Mouse (Mus musculus): Measurements from ENCODE around the gene Gm20388. TPM values are rescaled to one million over a fixed set of nuclear protein-coding genes. Genes with fewer than 3 reads are reported as not detected.
"Not testable (repeated sequence)": the region's sequence is repeated elsewhere in the genome, so short reads cannot be mapped to it uniquely, and the experiment has no call there.

The Gm20388 gene
- polyA plus RNA-seq, 1 experiment from 2014 or later, result 5.3 TPM

- ATAC-seq (replicated peaks; ENCODE audit: low FRiP score); H3K9ac ChIP-seq (ENCODE audit: low read depth, low read length); H3K4me3 ChIP-seq (ENCODE audit: low read depth, low read length); H3K9me3 ChIP-seq (ENCODE audit: control insufficient read depth, low read length); DNase-seq (ENCODE audit: low spot score); H3K27me3 ChIP-seq (replicated peaks; ENCODE audit: control insufficient read depth, insufficient read depth, low read length); H3K36me3 ChIP-seq (ENCODE audit: control insufficient read depth, insufficient read depth, low read length); H3K4me2 ChIP-seq: not testable (repeated sequence)
- 50% methylated on average over 3 of the region's 3 CpGs for WGBS
- Histone ChIP-seq H3K27ac (ENCODE audit: low read depth, low read length) (peak overlapping the region; percentile 66; the same call in 1 of the 2 replicates), H3K4me1 (replicated peaks; ENCODE audit: control insufficient read depth, insufficient read depth, low read length) (peaks cover 49% of the 10 kb centered on the region)
Observed at GRCm38 (mm10) chr8:120334261-120334660, 423.6 kb downstream of the Gm20388 start.

GRCm38 (mm10) chr8:120334878-120335261 is 424.2 kb downstream of the Gm20388 start:
- DNase-seq (ENCODE audit: low spot score), result no peak
- Histone ChIP-seq H3K27ac (ENCODE audit: low read depth, low read length) (peak overlapping the region; percentile 66), H3K27me3 (replicated peaks; ENCODE audit: control insufficient read depth, insufficient read depth, low read length) (no peaks in the 10 kb centered on the region), H3K4me3 (ENCODE audit: low read depth, low read length) (no peak overlapping the region), H3K4me2 (peak overlapping the region; percentile 60), H3K36me3 (ENCODE audit: control insufficient read depth, insufficient read depth, low read length) (no peaks in the 10 kb centered on the region), H3K9ac (ENCODE audit: low read depth, low read length) (no peak overlapping the region), H3K4me1 (replicated peaks; ENCODE audit: control insufficient read depth, insufficient read depth, low read length) (peaks cover 49% of the 10 kb centered on the region), H3K9me3 (ENCODE audit: control insufficient read depth, low read length) (no peaks in the 10 kb centered on the region)
- peak; percentile 33 for ATAC-seq (replicated peaks; ENCODE audit: low FRiP score)
- WGBS, result 11% methylated on average over 5 of the region's 5 CpGs

- no peaks in the 10 kb centered on the region for H3K27me3 ChIP-seq (replicated peaks; ENCODE audit: control insufficient read depth, insufficient read depth, low read length)
- H3K9ac ChIP-seq (ENCODE audit: low read depth, low read length), result no peak overlapping the region; the same call in 1 of the 2 replicates
- DNase-seq (ENCODE audit: low spot score), result no peak
- H3K9me3 ChIP-seq (ENCODE audit: control insufficient read depth, low read length), result no peaks in the 10 kb centered on the region
- peak overlapping the region; percentile 8; the same call in 1 of the 2 replicates for H3K4me3 ChIP-seq (ENCODE audit: low read depth, low read length)
- H3K4me1 ChIP-seq (replicated peaks; ENCODE audit: control insufficient read depth, insufficient read depth, low read length), result peaks cover 49% of the 10 kb centered on the region
- 2% methylated on average over 17 of the region's 17 CpGs for WGBS
- no peaks in the 10 kb centered on the region for H3K36me3 ChIP-seq (ENCODE audit: control insufficient read depth, insufficient read depth, low read length)
- peak overlapping the region; percentile 60 for H3K4me2 ChIP-seq
- 0 out of 2 replicates have a peak, but pooled peaks have one; percentile 18 for ATAC-seq (replicated peaks; ENCODE audit: low FRiP score)
- H3K27ac ChIP-seq (ENCODE audit: low read depth, low read length), result peak overlapping the region; percentile 66
Observed at GRCm38 (mm10) chr8:120335262-120336086, 424.8 kb downstream of the Gm20388 start.

GRCm38 (mm10) chr8:120336087-120336380 is 425.4 kb downstream of the Gm20388 start:
- ATAC-seq (replicated peaks; ENCODE audit: low FRiP score) (peak; percentile 50), DNase-seq (ENCODE audit: low spot score) (no peak)
- peak overlapping the region; percentile 66 for H3K27ac ChIP-seq (ENCODE audit: low read depth, low read length)
- H3K4me1 ChIP-seq (replicated peaks; ENCODE audit: control insufficient read depth, insufficient read depth, low read length), result peaks cover 49% of the 10 kb centered on the region
- WGBS, result 4% methylated on average over 9 of the region's 9 CpGs
- H3K27me3 ChIP-seq (replicated peaks; ENCODE audit: control insufficient read depth, insufficient read depth, low read length), result no peaks in the 10 kb centered on the region
- H3K9ac ChIP-seq (ENCODE audit: low read depth, low read length), result peak overlapping the region; percentile 23; the same call in 1 of the 2 replicates
- peak overlapping the region; percentile 60 for H3K4me2 ChIP-seq
- no peaks in the 10 kb centered on the region for H3K9me3 ChIP-seq (ENCODE audit: control insufficient read depth, low read length)
- H3K4me3 ChIP-seq (ENCODE audit: low read depth, low read length), result peak overlapping the region; percentile 8; the same call in 1 of the 2 replicates
- H3K36me3 ChIP-seq (ENCODE audit: control insufficient read depth, insufficient read depth, low read length), result no peaks in the 10 kb centered on the region

- Histone ChIP-seq H3K4me2 (peak overlapping the region; percentile 60), H3K36me3 (ENCODE audit: control insufficient read depth, insufficient read depth, low read length) (no peaks in the 10 kb centered on the region), H3K4me3 (ENCODE audit: low read depth, low read length) (no peak overlapping the region), H3K9ac (ENCODE audit: low read depth, low read length) (no peak overlapping the region), H3K27me3 (replicated peaks; ENCODE audit: control insufficient read depth, insufficient read depth, low read length) (no peaks in the 10 kb centered on the region), H3K27ac (ENCODE audit: low read depth, low read length) (peak overlapping the region; percentile 39; the same call in 1 of the 2 replicates), H3K9me3 (ENCODE audit: control insufficient read depth, low read length) (no peaks in the 10 kb centered on the region), H3K4me1 (replicated peaks; ENCODE audit: control insufficient read depth, insufficient read depth, low read length) (peaks cover 49% of the 10 kb centered on the region)
- DNase-seq (ENCODE audit: low spot score) (no peak), ATAC-seq (replicated peaks; ENCODE audit: low FRiP score) (no peak)
- 26% methylated on average over 5 of the region's 5 CpGs for WGBS
Observed at GRCm38 (mm10) chr8:120336909-120337555, 426.4 kb downstream of the Gm20388 start.

GRCm38 (mm10) chr8:120337627-120338026 is 427.0 kb downstream of the Gm20388 start:
- Histone ChIP-seq H3K27me3 (replicated peaks; ENCODE audit: control insufficient read depth, insufficient read depth, low read length) (no peaks in the 10 kb centered on the region), H3K27ac (ENCODE audit: low read depth, low read length) (no peak overlapping the region), H3K4me2 (no peak overlapping the region), H3K36me3 (ENCODE audit: control insufficient read depth, insufficient read depth, low read length) (no peaks in the 10 kb centered on the region), H3K4me1 (replicated peaks; ENCODE audit: control insufficient read depth, insufficient read depth, low read length) (peaks cover 47% of the 10 kb centered on the region), H3K4me3 (ENCODE audit: low read depth, low read length) (no peak overlapping the region), H3K9ac (ENCODE audit: low read depth, low read length) (no peak overlapping the region), H3K9me3 (ENCODE audit: control insufficient read depth, low read length) (no peaks in the 10 kb centered on the region)
- 64% methylated on average over 5 of the region's 5 CpGs for WGBS
- DNase-seq (ENCODE audit: low spot score) (no peak), ATAC-seq (replicated peaks; ENCODE audit: low FRiP score) (no peak)

- H3K4me3 ChIP-seq (ENCODE audit: low read depth, low read length), result no peak overlapping the region
- no peaks in the 10 kb centered on the region for H3K9me3 ChIP-seq (ENCODE audit: control insufficient read depth, low read length)
- no peaks in the 10 kb centered on the region for H3K27me3 ChIP-seq (replicated peaks; ENCODE audit: control insufficient read depth, insufficient read depth, low read length)
- peaks cover 50% of the 10 kb centered on the region for H3K4me1 ChIP-seq (replicated peaks; ENCODE audit: control insufficient read depth, insufficient read depth, low read length)
- ATAC-seq (replicated peaks; ENCODE audit: low FRiP score) (no peak), DNase-seq (ENCODE audit: low spot score) (no peak)
- no peak overlapping the region for H3K9ac ChIP-seq (ENCODE audit: low read depth, low read length)
- no peaks in the 10 kb centered on the region for H3K36me3 ChIP-seq (ENCODE audit: control insufficient read depth, insufficient read depth, low read length)
- WGBS, result 83% methylated on average over 7 of the region's 7 CpGs
- no peak overlapping the region for H3K4me2 ChIP-seq
- no peak overlapping the region for H3K27ac ChIP-seq (ENCODE audit: low read depth, low read length)
Observed at GRCm38 (mm10) chr8:120338678-120339077, 428.0 kb downstream of the Gm20388 start.

GRCm38 (mm10) chr8:120339743-120340142 is 429.1 kb downstream of the Gm20388 start:
- H3K27ac ChIP-seq (ENCODE audit: low read depth, low read length), result no peak overlapping the region
- H3K4me1 ChIP-seq (replicated peaks; ENCODE audit: control insufficient read depth, insufficient read depth, low read length), result peaks cover 52% of the 10 kb centered on the region
- DNase-seq (ENCODE audit: low spot score), result no peak
- 76% methylated on average over 7 of the region's 8 CpGs for WGBS
- no peaks in the 10 kb centered on the region for H3K36me3 ChIP-seq (ENCODE audit: control insufficient read depth, insufficient read depth, low read length)
- no peaks in the 10 kb centered on the region for H3K27me3 ChIP-seq (replicated peaks; ENCODE audit: control insufficient read depth, insufficient read depth, low read length)
- ATAC-seq (replicated peaks; ENCODE audit: low FRiP score), result no peak
- H3K9ac ChIP-seq (ENCODE audit: low read depth, low read length), result no peak overlapping the region
- H3K4me3 ChIP-seq (ENCODE audit: low read depth, low read length), result no peak overlapping the region
- H3K4me2 ChIP-seq, result no peak overlapping the region
- no peaks in the 10 kb centered on the region for H3K9me3 ChIP-seq (ENCODE audit: control insufficient read depth, low read length)
